Mouse (Mus musculus): ENCODE data around the gene Ccdc162.

DNA sequence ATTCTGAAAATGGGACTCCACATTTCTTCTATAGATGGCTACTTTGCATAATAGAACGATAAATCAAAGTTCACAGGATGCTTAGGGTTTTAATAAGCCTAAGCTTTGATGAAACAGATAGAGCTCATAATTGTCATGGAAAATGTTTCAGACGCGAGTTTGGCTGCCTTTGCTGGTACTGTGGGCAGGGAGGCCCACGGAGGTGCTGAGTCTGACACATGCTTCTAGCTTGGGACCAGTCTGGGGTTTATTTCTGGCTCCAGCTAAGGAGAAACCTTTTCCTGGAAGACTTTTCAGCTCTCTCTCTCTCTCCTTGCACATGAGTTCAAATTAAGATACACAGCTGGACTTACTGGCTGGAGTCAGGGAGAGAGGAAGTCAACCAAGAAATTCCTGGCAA lies 144.2 kb downstream of the Ccdc162 start:
- TF ChIP-seq CTCF (IDR thresholded peaks at IDR 0.05; ENCODE audit: control insufficient read depth, insufficient read depth, low read length) (no peak), POLR2A (IDR thresholded peaks at IDR 0.05; ENCODE audit: borderline replicate concordance, control insufficient read depth, low read depth, low read length) (no peak)
